Mouse (Mus musculus) limb, embryonic 11.5 days (tissue): ENCODE data around the gene Rev3l. TPM values are rescaled to one million over a fixed set of nuclear protein-coding genes. Genes with fewer than 3 reads are reported as not detected.
"Not testable (repeated sequence)": the region's sequence is repeated elsewhere in the genome, so short reads cannot be mapped to it uniquely, and the experiment has no call there.

Experiments used
- ATAC-seq: fragments of 200-750 bp; cut with Nextera tagmentation; 2 replicates; pipeline ENCODE4 v1.8.0; 2017; ENCODE audit warnings: low read depth; ENCODE audit not compliant: insufficient number of reproducible peaks, low FRiP score, low TSS enrichment
- DNase-seq: peaks from one replicate; pipeline ENCODE4 v3.0.0-alpha.2; 2015; ENCODE audit warnings: low spot score
- H3K27ac ChIP-seq: fragments of 300-500 bp; sonication (generic); replicated peaks from 2 replicates; pipeline ENCODE4 v1.5.1; 2014; ENCODE audit warnings: low read depth, mild to moderate bottlenecking, low read length
- H3K27me3 ChIP-seq: fragments of 300-500 bp; sonication (generic); 2 replicates; pipeline ENCODE4 v1.6.1; 2014; ENCODE audit warnings: mild to moderate bottlenecking, low read length, mixed read lengths; ENCODE audit not compliant: control insufficient read depth, insufficient read depth
- H3K36me3 ChIP-seq: fragments of 300-500 bp; sonication (generic); 2 replicates; pipeline ENCODE4 v1.6.1; 2014; ENCODE audit warnings: mild to moderate bottlenecking, low read length, moderate library complexity, mixed read lengths; ENCODE audit not compliant: control insufficient read depth, insufficient read depth
- H3K4me1 ChIP-seq: fragments of 300-500 bp; sonication (generic); 2 replicates; pipeline ENCODE4 v1.6.1; 2014; ENCODE audit warnings: low read length, mixed read lengths; ENCODE audit not compliant: control insufficient read depth, insufficient read depth
- H3K4me2 ChIP-seq: fragments of 300-500 bp; sonication (generic); 2 replicates; pipeline ENCODE4 v1.6.1; 2014; ENCODE audit warnings: low read depth, mild to moderate bottlenecking, moderate library complexity; ENCODE audit not compliant: severe bottlenecking
- H3K4me3 ChIP-seq: fragments of 300-500 bp; sonication (generic); 2 replicates; pipeline ENCODE4 v1.5.1; 2014; ENCODE audit warnings: low read depth, low read length
- H3K9ac ChIP-seq: fragments of 300-500 bp; sonication (generic); 2 replicates; pipeline ENCODE4 v1.6.1; 2014; ENCODE audit warnings: mild to moderate bottlenecking, low read length
- H3K9me3 ChIP-seq: fragments of 300-500 bp; sonication (generic); 2 replicates; pipeline ENCODE4 v1.6.1; 2016; ENCODE audit warnings: low read length; ENCODE audit not compliant: control insufficient read depth
- WGBS: fragments of 180-500 bp; shearing (Covaris S2); extraction: QIAGEN DNeasy Blood & Tissue Kit; methylation state at CpG from one replicate; pipeline ENCODE4 v1.1.7; 2014; 5-methylcytosine and 5-hydroxymethylcytosine counted together
- polyA plus RNA-seq: library from polyadenylated mRNA; unstranded; fragments of >200 nt; fragmentation: Nextera tagmentation; extraction: Ambion mirVana; gene quantifications from 2 replicates; pipeline ENCODE4 v1.2.1, GENCODE M21; 2014

Rev3l gene
- polyA plus RNA-seq, 1 experiment from 2014 or later: 17.0 TPM

- Histone ChIP-seq H3K9ac (no peak overlapping the region), H3K9me3 (no peaks in the 10 kb centered on the region), H3K36me3 (no peaks in the 10 kb centered on the region), H3K4me2 (no peak overlapping the region), H3K4me1 (no peaks in the 10 kb centered on the region), H3K4me3 (no peak overlapping the region), H3K27me3 (no peaks in the 10 kb centered on the region), H3K27ac (no peak overlapping the region)
- 75% methylated on average over 13 of the region's 13 CpGs for WGBS
- no peak for DNase-seq
- ATAC-seq: no peak
Observed at GRCm38 (mm10) chr10:39908768-39909441, 177.0 kb downstream of the Rev3l start.

- H3K4me1 ChIP-seq: no peaks in the 10 kb centered on the region
- no peak overlapping the region for H3K27ac ChIP-seq
- no peak overlapping the region for H3K9ac ChIP-seq
- ATAC-seq (no peak), DNase-seq (no peak)
- no peaks in the 10 kb centered on the region for H3K27me3 ChIP-seq
- no peak overlapping the region for H3K4me2 ChIP-seq
- no peak overlapping the region for H3K4me3 ChIP-seq
- H3K36me3 ChIP-seq: no peaks in the 10 kb centered on the region
- no peaks in the 10 kb centered on the region for H3K9me3 ChIP-seq
Observed at GRCm38 (mm10) chr10:39912616-39913015, 180.7 kb downstream of the Rev3l start.

- H3K4me3 ChIP-seq, H3K27ac ChIP-seq, H3K9ac ChIP-seq, H3K9me3 ChIP-seq, H3K4me2 ChIP-seq, H3K27me3 ChIP-seq, H3K36me3 ChIP-seq, H3K4me1 ChIP-seq, ATAC-seq, DNase-seq: not testable (repeated sequence)
- 70% methylated on average over 8 of the region's 8 CpGs for WGBS
Observed at GRCm38 (mm10) chr10:39924556-39924955, 192.6 kb downstream of the Rev3l start.

Other genes with a start within 250 kb of the Rev3l start
- gene Traf3ip2, start 119.2 kb upstream of the Rev3l start, polyA plus RNA-seq: 5.9 and 8.0 TPM in 2 replicates
- 4.9 and 5.3 TPM in 2 replicates for gene Mfsd4b4, start 167.1 kb downstream of the Rev3l start, polyA plus RNA-seq
- not detected in 2 replicates for gene Mfsd4b2, start 194.8 kb downstream of the Rev3l start, polyA plus RNA-seq
- 0.21 and 0.30 TPM in 2 replicates for gene Mfsd4b3, start 228.0 kb downstream of the Rev3l start, polyA plus RNA-seq